Mouse (Mus musculus): ENCODE measurements around the gene Ankar. TPM values are rescaled to one million over a fixed set of nuclear protein-coding genes. Genes with fewer than 3 reads are reported as not detected.

Ankar gene
- total RNA-seq, 2 experiments from 2014 or later, result not detected

DNA sequence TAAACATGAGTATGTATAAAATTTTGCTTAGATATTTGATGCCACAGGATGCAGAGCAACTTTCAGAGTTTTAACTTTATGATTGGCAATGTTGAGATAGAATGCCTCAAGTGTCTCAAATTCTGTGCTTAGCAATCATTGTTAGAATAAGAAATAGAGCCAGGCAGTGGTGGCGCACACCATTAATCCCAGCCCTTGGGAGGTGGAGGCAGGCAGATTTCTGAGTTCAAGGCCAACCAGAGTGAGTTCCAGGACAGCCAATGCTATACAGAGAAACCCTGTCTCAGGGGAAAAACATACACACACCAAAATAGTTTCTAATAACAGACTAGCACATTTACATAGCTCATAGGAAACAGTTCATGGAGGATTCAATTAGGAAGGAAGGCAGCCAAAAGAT lies 14.7 kb upstream of the Ankar start:
- no peak for DNase-seq (ENCODE audit: low spot score in 2 of 2)

GRCm38 (mm10) chr1:72714547-72714946 lies 14.2 kb upstream of the Ankar start:
- DNase-seq (ENCODE audit: low spot score in 2 of 2), result no peak
- intact Hi-C loops (cut with DNase I), result loop anchor here (5.0 kb wide), 1 partner anchor 407 kb away; the partner anchor contains the start of gene Xrcc5

More for the DNA sequence above, 14.7 kb upstream of the Ankar start:
- intact Hi-C loops (cut with DNase I), result no loop called here

GRCm38 (mm10) chr1:72711684-72712083 lies 11.3 kb upstream of the Ankar start:
- DNase-seq (ENCODE audit: low spot score in 2 of 2), result peak in 1 of 2 experiments; percentile 22
- intact Hi-C loops (cut with DNase I), result loop anchor here (5.0 kb wide), 1 partner anchor 404 kb away; the partner anchor contains the start of gene Xrcc5

- intact Hi-C loops (cut with DNase I), result loop anchor here (5.0 kb wide), 1 partner anchor 404 kb away; the partner anchor contains the start of gene Xrcc5
- peak; percentile 97 to 98 for DNase-seq (ENCODE audit: low spot score in 2 of 2)
Measured at GRCm38 (mm10) chr1:72710753-72711653, 10.6 kb upstream of the Ankar start, which contains the start of gene Rpl37a. TSS of gene Rpl37a (plus strand) at chr1:72711290.

- no peak for DNase-seq (ENCODE audit: low spot score in 2 of 2)
- intact Hi-C loops (cut with DNase I), result no loop called here
Measured at GRCm38 (mm10) chr1:72707525-72707924, 7.1 kb upstream of the Ankar start.

DNA sequence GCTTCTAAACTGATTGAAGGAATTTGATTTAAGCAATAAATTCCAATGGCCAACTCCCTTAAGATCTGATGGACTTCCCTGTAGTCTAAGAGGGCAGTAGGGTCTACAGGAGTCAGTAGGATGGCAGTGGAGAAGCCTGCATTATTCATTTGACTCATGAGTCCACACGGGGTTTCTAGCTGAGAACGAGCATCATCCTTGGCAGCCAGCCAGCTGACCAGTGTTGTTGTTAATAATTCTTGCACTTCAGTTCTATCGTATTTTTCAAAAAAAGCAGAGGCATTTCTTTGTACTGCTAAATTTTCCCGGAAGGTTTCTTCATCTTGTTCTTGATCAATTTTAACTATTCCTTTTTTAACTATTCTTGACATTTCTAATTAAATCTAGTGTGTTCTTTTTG lies 1.7 kb downstream of the Ankar start:
- intact Hi-C loops (cut with DNase I), result no loop called here
- no peak for DNase-seq (ENCODE audit: low spot score in 2 of 2)

DNA sequence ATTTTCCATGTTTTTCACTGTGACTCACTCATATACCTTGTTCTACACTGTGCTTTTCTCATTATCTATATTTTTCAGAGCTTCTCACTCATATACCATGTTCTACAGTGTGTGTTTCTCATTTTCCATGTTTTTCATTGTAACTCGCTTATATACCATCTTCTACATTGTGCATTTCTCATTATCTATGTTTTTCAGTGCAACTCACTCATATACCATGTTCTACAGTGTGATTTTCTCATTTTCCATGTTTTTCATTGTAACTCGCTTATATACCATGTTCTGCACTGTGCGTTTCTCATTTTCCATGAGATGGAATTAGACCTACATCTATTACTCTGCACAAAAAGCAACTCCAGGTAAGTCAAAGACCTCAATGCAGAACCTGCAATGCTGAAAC lies 4.1 kb downstream of the Ankar start:
- no peak for DNase-seq (ENCODE audit: low spot score in 2 of 2)
- intact Hi-C loops (cut with DNase I), result no loop called here

- no peak for DNase-seq (ENCODE audit: low spot score in 2 of 2)
- intact Hi-C loops (cut with DNase I), result no loop called here
Measured at GRCm38 (mm10) chr1:72673070-72673469, 27.3 kb downstream of the Ankar start.

- intact Hi-C loops (cut with DNase I), result no loop called here
- peak; percentile 70 to 79 for DNase-seq (ENCODE audit: low spot score in 2 of 2)
Measured at GRCm38 (mm10) chr1:72640658-72641410, 59.5 kb downstream of the Ankar start.

DNA sequence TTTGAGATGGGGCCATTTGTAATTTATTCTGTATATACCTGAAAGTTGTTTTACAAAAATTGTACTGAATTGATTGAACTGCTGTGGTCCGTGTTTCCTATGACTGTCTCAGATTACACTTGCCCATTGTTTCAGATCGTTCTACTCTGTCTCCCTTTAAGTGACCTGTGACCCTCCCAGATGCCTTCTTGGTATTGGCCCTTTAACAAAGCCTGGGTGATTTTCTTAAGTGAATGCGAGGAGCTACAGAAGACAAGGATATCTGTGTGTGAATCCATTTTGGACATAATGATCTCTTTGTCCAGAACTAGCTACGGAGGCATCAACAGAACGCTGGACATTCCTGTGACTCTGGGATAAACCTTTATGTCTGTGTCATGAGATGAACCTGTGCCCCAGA lies 65.2 kb downstream of the Ankar start:
- intact Hi-C loops (cut with DNase I), result loop anchor here (10.0 kb wide), 1 partner anchor 220 kb away; no protein-coding TSS in a partner anchor
- DNase-seq (ENCODE audit: low spot score in 2 of 2), result no peak

DNA sequence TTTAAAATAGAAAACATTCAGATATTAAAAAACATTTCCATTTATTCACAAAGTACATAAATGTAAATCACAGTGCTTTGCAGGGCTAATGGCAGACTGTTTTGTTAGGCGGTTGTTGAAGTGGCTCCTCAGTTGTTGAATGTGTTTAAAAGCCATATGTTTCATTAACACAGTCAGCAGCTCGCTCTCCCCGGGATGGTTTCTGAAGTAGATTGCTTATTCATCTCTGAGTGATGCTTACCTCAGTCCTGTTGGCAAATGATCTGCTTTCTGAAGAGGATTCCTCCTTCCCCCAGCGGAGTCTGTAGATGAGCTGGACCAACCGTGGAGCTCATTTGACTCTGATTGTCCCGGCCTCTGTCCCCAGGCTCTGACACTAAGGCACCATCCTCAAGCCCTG lies 88.2 kb downstream of the Ankar start:
- DNase-seq (ENCODE audit: low spot score in 2 of 2), result peak in 1 of 2 experiments; percentile 23
- intact Hi-C loops (cut with DNase I), result no loop called here

GRCm38 (mm10) chr1:72609887-72610877 lies 90.2 kb downstream of the Ankar start:
- intact Hi-C loops (cut with DNase I), result no loop called here

GRCm38 (mm10) chr1:72609129-72609528 lies 91.2 kb downstream of the Ankar start:
- intact Hi-C loops (cut with DNase I), result no loop called here
- no peak for DNase-seq (ENCODE audit: low spot score in 2 of 2)

More at GRCm38 (mm10) chr1:72609887-72610877, 90.2 kb downstream of the Ankar start:
- no peak for DNase-seq (ENCODE audit: low spot score in 2 of 2)

- DNase-seq (ENCODE audit: low spot score in 2 of 2), result no peak
- intact Hi-C loops (cut with DNase I), result no loop called here
Measured at GRCm38 (mm10) chr1:72606186-72606673, 94.1 kb downstream of the Ankar start.

GRCm38 (mm10) chr1:72602803-72603202 lies 97.6 kb downstream of the Ankar start:
- intact Hi-C loops (cut with DNase I), result no loop called here
- DNase-seq (ENCODE audit: low spot score in 2 of 2), result no peak

- no peak for DNase-seq (ENCODE audit: low spot score in 2 of 2)
- intact Hi-C loops (cut with DNase I), result no loop called here
Measured at GRCm38 (mm10) chr1:72602186-72602585, 98.2 kb downstream of the Ankar start.

DNA sequence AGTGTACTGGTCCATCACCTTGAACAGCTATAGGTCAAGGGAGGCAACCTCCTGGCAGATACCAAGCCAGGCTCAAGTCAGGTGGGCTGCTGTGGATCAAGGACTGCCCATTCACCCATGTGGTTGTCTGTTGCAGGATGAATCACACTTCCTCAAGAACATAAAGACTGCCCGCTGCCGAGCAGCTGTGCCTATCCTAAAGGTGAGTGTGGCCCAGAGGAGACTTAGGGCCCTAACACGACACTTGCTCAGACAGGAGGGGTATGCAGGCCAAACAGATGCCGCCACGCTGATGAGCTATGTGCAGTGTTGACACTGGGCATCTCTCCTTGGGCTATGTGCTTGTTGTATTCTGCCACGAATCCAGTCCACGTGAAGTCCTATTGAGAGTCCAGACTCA lies 99.1 kb downstream of the Ankar start:
- intact Hi-C loops (cut with DNase I), result no loop called here
- DNase-seq (ENCODE audit: low spot score in 2 of 2), result no peak

GRCm38 (mm10) chr1:72600778-72601177 lies 99.6 kb downstream of the Ankar start:
- DNase-seq (ENCODE audit: low spot score in 2 of 2), result no peak
- intact Hi-C loops (cut with DNase I), result no loop called here
